In genomic region chr3:108355245-108355644, GRCm38 (mm10) we compare ENCODE assay signal across 26 mouse cellular contexts. TPM values are rescaled to one million over a fixed set of nuclear protein-coding genes. Genes with fewer than 3 reads are reported as not detected.
"Had no signal": no experiment of that assay in that cellular context is flagged by ENCODE, and none has a peak within 500 bp of the region (broad histone marks: within the 10 kb centered on the region; RNA-seq: fewer than 3 reads in every experiment).

No protein-coding gene starts in this region.

- DNase-seq: kidney, adult 18-20 months; kidney, adult 9 months; kidney, postnatal 14 days; kidney, postnatal 4 days; left cerebral cortex, postnatal 4 days; liver, embryonic 13.5 days; lung, adult 18-20 months; lung, postnatal 10 days; lung, postnatal 36 days; right cerebral cortex, adult 18-20 months; right cerebral cortex, postnatal 14 days; right cerebral cortex, postnatal 4 days; thymus, adult 2 months; thymus, postnatal 14 days; thymus, postnatal 4 days had no signal

- H3K9me3 ChIP-seq: limb, embryonic 12.5 days; limb, embryonic 15.5 days; liver, embryonic 13.5 days; lung, embryonic 15.5 days; midbrain, embryonic 13.5 days had no signal

- H3K4me3 ChIP-seq: limb, embryonic 12.5 days; limb, embryonic 15.5 days; liver, embryonic 13.5 days; lung, embryonic 15.5 days; midbrain, embryonic 13.5 days had no signal

- H3K27ac ChIP-seq: limb, embryonic 12.5 days; limb, embryonic 15.5 days; liver, embryonic 13.5 days; lung, embryonic 15.5 days; midbrain, embryonic 13.5 days; stomach, postnatal 0 days had no signal

- H3K27me3 ChIP-seq: limb, embryonic 12.5 days; limb, embryonic 15.5 days; liver, embryonic 13.5 days; lung, embryonic 15.5 days; midbrain, embryonic 13.5 days had no signal

- H3K9ac ChIP-seq: limb, embryonic 12.5 days; limb, embryonic 15.5 days; liver, embryonic 13.5 days; lung, embryonic 15.5 days; midbrain, embryonic 13.5 days had no signal

- H3K4me2 ChIP-seq: limb, embryonic 12.5 days; limb, embryonic 15.5 days; liver, embryonic 13.5 days; lung, embryonic 15.5 days; midbrain, embryonic 13.5 days had no signal

- H3K4me1 ChIP-seq: limb, embryonic 12.5 days; lung, embryonic 15.5 days had no signal

- ATAC-seq: inflammation-experienced regulatory T-cells, adult 6 months; intestine, embryonic 16.5 days; midbrain, embryonic 13.5 days had no signal

RNA-seq across cellular contexts. Expression of gene Mybphl, which starts 9.5 kb away (rescaled TPM):
- total RNA-seq: left cerebral cortex, postnatal 10 days; midbrain, postnatal 0 days had no signal
- polyA plus RNA-seq: inflammation-experienced regulatory T-cells, adult 6 months; intestine, embryonic 16.5 days; kidney, embryonic 16.5 days; limb, embryonic 12.5 days; limb, embryonic 15.5 days; midbrain, embryonic 13.5 days; midbrain, postnatal 0 days; stomach, embryonic 14.5 days; stomach, postnatal 0 days had no signal
